In the genomic region with DNA sequence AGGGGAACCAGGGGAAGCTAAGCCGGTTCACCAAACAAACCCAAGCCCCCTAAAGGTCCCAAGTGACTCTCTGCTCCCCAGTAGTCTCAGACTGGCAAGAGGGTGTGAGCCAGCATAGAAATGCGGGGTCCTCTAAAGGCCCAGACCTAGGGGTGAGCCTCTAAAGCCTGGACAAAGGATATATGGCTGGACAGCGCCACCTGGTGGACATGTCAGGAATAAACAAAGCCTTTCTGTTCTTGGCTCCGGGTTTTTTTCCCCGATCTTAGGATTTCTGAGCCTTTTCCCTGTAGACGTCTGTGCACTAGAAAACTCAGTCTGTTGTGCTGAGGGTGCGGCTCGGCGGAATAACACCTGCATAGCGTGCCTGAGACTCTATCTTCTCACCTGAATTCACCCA, we compare ENCODE assay signal across 9 mouse cellular contexts. TPM values are rescaled to one million over a fixed set of nuclear protein-coding genes. Genes with fewer than 3 reads are reported as not detected.
A peak's percentile ranks its signal among the peaks of the same experiment; 100 is the strongest.
DNase-seq lines count a peak whose midpoint lies in the region; ATAC-seq and TF ChIP-seq lines count a peak whose summit lies in the region.
"Had no signal": no experiment of that assay in that cellular context is flagged by ENCODE, and none has a peak within 500 bp of the region (broad histone marks: within the 10 kb centered on the region; RNA-seq: fewer than 3 reads in every experiment).

No protein-coding gene starts in this region.

- H3K4me2 ChIP-seq in stomach, embryonic 16.5 days (ENCODE audit: low read depth, low read length): peak overlapping the region; percentile 40

- no peak overlapping the region for H3K27ac ChIP-seq in heart, embryonic 10.5 days
- H3K27ac ChIP-seq in liver, adult 2 months (replicated peaks; ENCODE audit: insufficient read depth, low read depth, low read length): peak overlapping the region; percentile 88
- H3K27ac ChIP-seq in stomach, embryonic 16.5 days (ENCODE audit: low read length): no peak overlapping the region

- peak overlapping the region; percentile 67 for H3K9ac ChIP-seq in liver, adult 2 months (ENCODE audit: low read depth, low read length)
- H3K9ac ChIP-seq in stomach, embryonic 16.5 days (ENCODE audit: low read length): 0 out of 2 replicates have a peak overlapping the region, but pooled peaks have one; percentile 49

- no peaks in the 10 kb centered on the region for H3K9me3 ChIP-seq in heart, embryonic 10.5 days
- H3K9me3 ChIP-seq in stomach, embryonic 16.5 days (replicated peaks; ENCODE audit: control insufficient read depth, low read length): no peaks in the 10 kb centered on the region

- peaks cover 62% of the 10 kb centered on the region for H3K27me3 ChIP-seq in heart, embryonic 10.5 days (ENCODE audit: insufficient read depth, poor library complexity, severe bottlenecking)
- no peaks in the 10 kb centered on the region for H3K27me3 ChIP-seq in liver, adult 2 months (ENCODE audit: control insufficient read depth, insufficient read depth, low read length)
- H3K27me3 ChIP-seq in stomach, embryonic 16.5 days (ENCODE audit: control insufficient read depth, insufficient read depth, low read length): peaks cover 7% of the 10 kb centered on the region; the same call in 1 of the 2 replicates

- ATAC-seq in stomach, embryonic 16.5 days (ENCODE audit: insufficient read depth, low FRiP score): no peak

- H3K4me1 ChIP-seq in heart, embryonic 10.5 days: peaks cover 19% of the 10 kb centered on the region
- no peaks in the 10 kb centered on the region for H3K4me1 ChIP-seq in liver, adult 2 months (ENCODE audit: control insufficient read depth, insufficient read depth, low read length)
- no peaks in the 10 kb centered on the region for H3K4me1 ChIP-seq in stomach, embryonic 16.5 days (ENCODE audit: control insufficient read depth, insufficient read depth, low read length)

- peak; percentile 67 for DNase-seq in urinary bladder, postnatal 14 days (ENCODE audit: low spot score)
- no peak for DNase-seq in urinary bladder, postnatal 10 days (ENCODE audit: low spot score)
- peak; percentile 88 for DNase-seq in embryo, embryonic 11 days
- no peak for DNase-seq in heart, embryonic 10.5 days (ENCODE audit: low spot score)
- peak; percentile 82 for DNase-seq in kidney, postnatal 10 days
- peak; percentile 61 for DNase-seq in liver, adult 2 months (ENCODE audit: extremely low read depth, low read depth, low spot score)
- DNase-seq in neural tube, embryonic 10.5 days (ENCODE audit: extremely low spot score, low spot score): peak; percentile 82

- WGBS in heart, embryonic 10.5 days: 1% methylated on average over 10 of the region's 10 CpGs
- 4% methylated on average over 10 of the region's 10 CpGs for WGBS in liver, adult 2 months
- WGBS in stomach, embryonic 16.5 days: 2% methylated on average over 10 of the region's 10 CpGs

- no peaks in the 10 kb centered on the region for H3K36me3 ChIP-seq in heart, embryonic 10.5 days
- no peaks in the 10 kb centered on the region for H3K36me3 ChIP-seq in liver, adult 2 months (ENCODE audit: control insufficient read depth, insufficient read depth, low read length)
- H3K36me3 ChIP-seq in stomach, embryonic 16.5 days (ENCODE audit: control insufficient read depth, insufficient read depth, low read length): no peaks in the 10 kb centered on the region

- no peak for TF ChIP-seq POLR2A in liver, adult 2 months (IDR thresholded peaks at IDR 0.05; ENCODE audit: extremely low read depth, insufficient read depth, low read length)

- no peaks in the 10 kb centered on the region for H3K79me2 ChIP-seq in liver, adult 2 months (ENCODE audit: control insufficient read depth, insufficient read depth, low read length)

- peak; percentile 72 for TF ChIP-seq CTCF in liver, adult 2 months (IDR thresholded peaks at IDR 0.05; ENCODE audit: low read depth, low read length)

- H3K4me3 ChIP-seq in heart, embryonic 10.5 days: peak overlapping the region; percentile 36; the same call in 1 of the 2 replicates
- H3K4me3 ChIP-seq in liver, adult 2 months (ENCODE audit: insufficient read depth, low read depth, low read length): peak overlapping the region; percentile 52
- H3K4me3 ChIP-seq in stomach, embryonic 16.5 days (replicated peaks; ENCODE audit: low read length): no peak overlapping the region

RNA-seq across cellular contexts. Expression of a gene that starts 12.6 kb away (rescaled TPM):
- polyA plus RNA-seq in heart, embryonic 10.5 days (2016; fragmentation: Nextera tagmentation; extraction: Ambion mirVana): not detected in 2 replicates
- total RNA-seq in liver, adult 2 months (2014; rRNA removed): not detected in 2 replicates
- not detected in 2 replicates for polyA plus RNA-seq in liver, adult 2 months (2012; rRNA removed)
- polyA plus RNA-seq in stomach, embryonic 16.5 days (2015; fragmentation: Nextera tagmentation; extraction: Ambion mirVana): not detected in 2 replicates
- total RNA-seq: adrenal gland, postnatal 4 days had no signal

RNA-seq across cellular contexts. Expression of a gene that starts 47.3 kb away (rescaled TPM):
- polyA plus RNA-seq in heart, embryonic 10.5 days (2016; fragmentation: Nextera tagmentation; extraction: Ambion mirVana): 37.4 and 56.0 TPM in 2 replicates
- total RNA-seq in liver, adult 2 months (2014; rRNA removed): 3.9 and 4.9 TPM in 2 replicates
- 2.9 and 4.1 TPM in 2 replicates for polyA plus RNA-seq in liver, adult 2 months (2012; rRNA removed)
- 15.2 and 16.5 TPM in 2 replicates for polyA plus RNA-seq in stomach, embryonic 16.5 days (2015; fragmentation: Nextera tagmentation; extraction: Ambion mirVana)

Comparison
In these comparisons a context has a peak if more than half of its experiments do, and no peak if none do; other contexts are left out.
1. DNase-seq: peak in urinary bladder, postnatal 14 days (single experiment), embryo, embryonic 11 days (single experiment), kidney, postnatal 10 days (single experiment), liver, adult 2 months (single experiment) and neural tube, embryonic 10.5 days (single experiment); none in urinary bladder, postnatal 10 days (single experiment) and heart, embryonic 10.5 days (single experiment).